Mouse (Mus musculus) sigmoid colon, adult 10 weeks (tissue): ENCODE results near the gene Myadml2. TPM values are rescaled to one million over a fixed set of nuclear protein-coding genes. Genes with fewer than 3 reads are reported as not detected.

Source experiments
- polyA plus RNA-seq: library from polyadenylated mRNA; stranded (reverse); fragments of 350-450 nt; fragmentation: Illumina TruSeq; extraction: RNeasy Lipid Tissue Mini Kit (QIAGEN cat#74804); gene quantifications from one replicate; pipeline ENCODE4 v1.2.3, GENCODE M21; 2014; ENCODE audit warnings: low read depth, low replicate concordance

The Myadml2 gene
- polyA plus RNA-seq: not detected

DNA sequence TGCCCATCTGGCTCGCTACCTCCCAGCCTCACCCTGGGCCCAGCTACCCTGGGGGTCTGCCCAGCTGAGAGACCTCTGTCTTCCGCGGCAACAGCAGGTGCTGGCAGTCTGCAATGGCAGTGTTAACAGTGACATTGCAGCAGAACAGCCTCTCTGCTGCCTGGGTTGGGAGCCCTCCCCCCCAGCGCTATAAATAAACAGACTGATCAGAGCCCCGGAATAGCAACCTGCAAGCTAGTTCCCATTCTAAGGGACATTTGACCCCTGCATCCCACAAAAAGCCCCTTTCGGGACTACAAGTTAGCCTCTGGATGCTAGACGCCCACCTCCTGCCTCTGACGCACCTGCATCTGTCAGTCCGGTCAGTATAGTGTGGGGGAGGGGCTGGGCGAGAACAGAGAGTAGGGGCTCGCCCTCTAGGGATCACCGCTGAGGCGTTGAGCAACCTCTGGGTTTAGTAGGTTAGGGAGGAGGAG is at the start of gene Myadml2:
Gene Myadml2, minus strand, starts transcription at position 158 of the 476 bp plus-strand sequence.

GRCm38 (mm10) chr11:120672687-120673593 is 25.0 kb upstream of the Myadml2 start, which contains the start of gene Aspscr1:
TSS of gene Aspscr1 (plus strand) at chr11:120672973.

GRCm38 (mm10) chr11:120661076-120661460 is 13.1 kb upstream of the Myadml2 start, which contains the start of gene Notum:
TSS of gene Notum (minus strand) at chr11:120661175.

GRCm38 (mm10) chr11:120643601-120643987 is 4.4 kb downstream of the Myadml2 start, which contains the start of gene Pycr1:
TSS of gene Pycr1 (minus strand) at chr11:120643769.

DNA sequence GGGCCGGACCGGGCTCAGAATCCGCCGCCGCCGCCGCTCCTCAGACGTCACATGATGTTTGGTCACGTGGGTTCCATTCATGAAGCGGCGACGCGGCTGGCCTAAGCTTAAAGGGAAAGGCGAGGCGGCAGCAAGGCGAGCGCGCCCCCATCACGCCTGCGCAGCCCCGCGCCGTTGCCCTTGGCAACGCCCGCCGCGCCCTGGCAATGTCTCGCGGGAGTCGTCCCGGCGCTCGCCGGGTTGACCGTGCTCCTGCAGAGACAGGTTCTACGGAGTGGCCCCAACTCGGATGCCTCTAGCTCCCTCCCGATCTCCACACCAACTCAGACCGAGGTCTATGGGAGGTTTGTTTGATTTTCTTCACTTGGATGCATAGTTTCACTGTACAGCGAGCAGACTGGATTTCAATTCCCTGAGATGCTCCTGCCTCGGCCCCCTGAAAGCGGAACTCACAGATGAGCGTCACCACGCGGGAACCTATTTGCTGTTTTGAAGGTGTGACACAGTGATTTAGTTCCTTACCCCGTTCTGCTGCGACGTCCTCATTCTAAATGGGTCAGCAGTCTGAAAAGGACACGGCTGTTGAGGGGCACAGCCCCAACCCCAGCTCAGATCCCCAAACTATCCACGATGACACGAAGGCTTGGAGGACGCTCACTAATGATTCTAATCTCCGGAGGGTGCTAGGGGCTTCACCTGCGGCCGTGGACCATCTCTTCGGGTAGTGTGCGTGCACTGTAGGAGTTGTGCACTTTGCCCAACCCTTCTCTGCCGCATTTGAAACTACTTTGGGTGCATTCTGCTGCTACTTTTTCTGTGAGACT is 14.2 kb downstream of the Myadml2 start, which contains the start of gene Mafg:
Gene Mafg, minus strand, starts transcription at position 81 of the 824 bp plus-strand sequence.

DNA sequence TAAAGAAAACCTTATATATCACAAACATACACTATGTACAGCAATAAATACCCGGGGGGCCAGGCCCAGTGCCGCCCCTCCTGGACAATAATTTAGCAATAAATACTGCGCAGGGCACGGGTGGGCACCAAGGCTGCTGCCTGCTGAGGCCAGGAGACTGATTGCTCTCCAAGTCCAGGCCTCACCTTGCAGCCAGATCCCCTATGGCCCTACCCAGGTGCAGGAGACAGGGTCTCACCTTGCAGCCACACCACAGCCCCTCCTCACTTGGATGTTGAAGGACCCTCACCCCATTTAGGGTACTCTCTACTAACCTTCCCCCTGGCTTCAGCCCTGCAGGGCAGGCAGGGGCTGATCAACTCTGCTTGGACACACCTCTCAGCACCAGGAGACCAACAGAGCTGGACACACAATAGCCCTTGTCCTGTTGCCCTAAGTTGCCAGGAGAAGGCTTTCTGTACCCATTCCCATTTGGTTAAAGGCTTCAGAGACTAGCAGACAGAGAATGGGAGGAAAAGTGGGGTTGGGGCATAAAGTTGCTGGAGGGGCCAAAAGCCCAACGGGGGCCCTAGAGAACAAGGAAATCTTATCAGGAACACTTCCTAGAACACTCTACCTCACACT is 22.7 kb downstream of the Myadml2 start, which contains the start of gene Sirt7:
Gene Sirt7, minus strand, starts transcription at position 89 of the 624 bp plus-strand sequence.

GRCm38 (mm10) chr11:120617519-120618112 is 30.3 kb downstream of the Myadml2 start, which contains the start of gene Pcyt2:
TSS of gene Pcyt2 (minus strand) at chr11:120617936.

GRCm38 (mm10) chr11:120608241-120609034 is 39.5 kb downstream of the Myadml2 start, which contains the start of gene Npb:
TSS of gene Npb (plus strand) at chr11:120608477.

DNA sequence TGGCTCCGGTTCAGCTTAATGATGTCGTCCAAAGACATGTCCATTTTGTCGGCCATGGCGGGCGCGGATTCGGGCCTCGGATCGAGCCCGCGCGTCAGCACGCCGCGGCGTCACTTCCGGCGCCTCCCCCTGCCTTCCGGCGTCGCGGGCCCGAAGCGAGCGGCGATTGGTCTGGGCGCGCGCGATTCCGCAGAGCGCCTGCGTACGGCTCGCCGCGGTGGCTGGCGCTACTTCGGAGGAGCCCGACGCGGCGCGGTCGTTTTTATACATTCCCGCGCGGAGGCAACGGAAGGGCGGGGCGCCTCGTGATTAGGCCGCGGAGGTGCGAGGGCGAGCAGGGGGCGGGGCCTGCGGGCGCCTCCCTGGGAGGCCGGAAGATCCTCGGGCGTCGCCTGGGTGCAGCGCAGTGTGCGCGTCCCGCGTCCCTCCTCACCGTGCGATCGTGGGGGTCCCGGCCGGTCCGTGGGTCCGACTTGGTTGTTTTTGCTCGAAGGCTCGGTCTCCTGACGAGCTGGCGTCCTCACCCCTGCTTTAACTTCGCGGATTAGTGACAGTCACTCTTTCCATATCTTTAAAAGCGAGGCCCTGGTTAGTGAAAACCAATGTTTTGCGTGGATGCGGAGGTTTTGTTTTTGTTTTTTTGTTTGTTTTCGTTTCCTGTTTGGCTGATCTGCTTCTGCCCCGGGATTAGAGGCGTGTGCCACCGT is 49.5 kb downstream of the Myadml2 start, which contains the start of the genes Alyref and Anapc11:
Gene Alyref, minus strand, starts transcription at position 83 of the 707 bp plus-strand sequence.
Gene Anapc11, plus strand, starts transcription at position 139 of the 707 bp plus-strand sequence.

Other genes with a start within 250 kb of the Myadml2 start
- gene Nploc4, start 210.4 kb downstream of the Myadml2 start, polyA plus RNA-seq: 13.2 TPM
- not detected for gene Tspan10, start 205.5 kb downstream of the Myadml2 start, polyA plus RNA-seq
- gene Pde6g, start 194.7 kb downstream of the Myadml2 start, polyA plus RNA-seq: not detected
- gene Oxld1, start 190.1 kb downstream of the Myadml2 start, polyA plus RNA-seq: 0.63 TPM
- gene Ccdc137, start 190.0 kb downstream of the Myadml2 start, polyA plus RNA-seq: 12.7 TPM
- 10.9 TPM for gene Arl16, start 180.6 kb downstream of the Myadml2 start, polyA plus RNA-seq
- 4.1 TPM for gene Mrpl12, start 163.5 kb downstream of the Myadml2 start, polyA plus RNA-seq
- 1.6 TPM for gene Slc25a10, start 156.3 kb downstream of the Myadml2 start, polyA plus RNA-seq
- gene Gcgr, start 117.5 kb downstream of the Myadml2 start, polyA plus RNA-seq: not detected
- gene Mcrip1, start 98.4 kb downstream of the Myadml2 start, polyA plus RNA-seq: not detected
- not detected for gene Ppp1r27, start 97.0 kb downstream of the Myadml2 start, polyA plus RNA-seq
- 172 TPM for gene P4hb, start 74.9 kb downstream of the Myadml2 start, polyA plus RNA-seq
- gene Arhgdia, start 66.5 kb downstream of the Myadml2 start, polyA plus RNA-seq: 30.1 TPM
- 24.4 TPM for gene Alyref, start 49.8 kb downstream of the Myadml2 start, polyA plus RNA-seq
- gene Anapc11, start 49.7 kb downstream of the Myadml2 start, polyA plus RNA-seq: 13.5 TPM
- gene Npb, start 39.7 kb downstream of the Myadml2 start, polyA plus RNA-seq: not detected
- gene Pcyt2, start 30.2 kb downstream of the Myadml2 start, polyA plus RNA-seq: 14.6 TPM
- 13.4 TPM for gene Sirt7, start 22.9 kb downstream of the Myadml2 start, polyA plus RNA-seq
- 13.6 TPM for gene Mafg, start 14.6 kb downstream of the Myadml2 start, polyA plus RNA-seq
- gene Pycr1, start 4.4 kb downstream of the Myadml2 start, polyA plus RNA-seq: 5.8 TPM
- gene Notum, start 13.0 kb upstream of the Myadml2 start, polyA plus RNA-seq: not detected
- 2.6 TPM for gene Aspscr1, start 24.8 kb upstream of the Myadml2 start, polyA plus RNA-seq
- gene Cenpx, start 65.6 kb upstream of the Myadml2 start, polyA plus RNA-seq: 1.8 TPM
- gene Lrrc45, start 65.8 kb upstream of the Myadml2 start, polyA plus RNA-seq: 0.66 TPM
- gene Rac3, start 73.3 kb upstream of the Myadml2 start, polyA plus RNA-seq: not detected
- 0.76 TPM for gene Dcxr, start 79.1 kb upstream of the Myadml2 start, polyA plus RNA-seq
- gene Cbr2, start 84.0 kb upstream of the Myadml2 start, polyA plus RNA-seq: 1.1 TPM
- not detected for gene Hmga1b, start 114.6 kb upstream of the Myadml2 start, polyA plus RNA-seq
- gene Rfng, start 136.0 kb upstream of the Myadml2 start, polyA plus RNA-seq: 0.54 TPM
- gene Gps1, start 136.1 kb upstream of the Myadml2 start, polyA plus RNA-seq: 5.2 TPM
- 4.3 TPM for gene Dus1l, start 148.2 kb upstream of the Myadml2 start, polyA plus RNA-seq
- gene Fasn, start 176.4 kb upstream of the Myadml2 start, polyA plus RNA-seq: 2.1 TPM